9 mouse cellular contexts compared by ENCODE assay signal in genomic region chr9:42908657-42909313, GRCm38 (mm10). TPM values are rescaled to one million over a fixed set of nuclear protein-coding genes. Genes with fewer than 3 reads are reported as not detected.
DNase-seq lines count a peak whose midpoint lies in the region; ATAC-seq and TF ChIP-seq lines count a peak whose summit lies in the region.
"Had no signal": no experiment of that assay in that cellular context is flagged by ENCODE, and none has a peak within 500 bp of the region (broad histone marks: within the 10 kb centered on the region; RNA-seq: fewer than 3 reads in every experiment).

No protein-coding gene starts in this region.

- H3K36me3 ChIP-seq in midbrain, embryonic 11.5 days (ENCODE audit: control insufficient read depth, insufficient read depth, low read length) = no peaks in the 10 kb centered on the region
- H3K36me3 ChIP-seq in midbrain, postnatal 0 days (ENCODE audit: insufficient read depth, low read length) = no peaks in the 10 kb centered on the region
- no peaks in the 10 kb centered on the region for H3K36me3 ChIP-seq in liver, embryonic 14.5 days (replicated peaks; ENCODE audit: control insufficient read depth, insufficient read depth, low read depth)

- H3K4me3 ChIP-seq in midbrain, embryonic 11.5 days (ENCODE audit: low read depth, low read length) = no peak overlapping the region
- H3K4me3 ChIP-seq in midbrain, postnatal 0 days (ENCODE audit: low read depth, low read length) = no peak overlapping the region
- H3K4me3 ChIP-seq in liver, embryonic 14.5 days (ENCODE audit: insufficient read depth in 1 of 2, low read depth in 2 of 2, low read length in 2 of 2) = no peak overlapping the region

- no peak for TF ChIP-seq EP300 in liver, embryonic 14.5 days (IDR thresholded peaks at IDR 0.05; ENCODE audit: low read depth)

- H3K9me3 ChIP-seq in midbrain, embryonic 11.5 days (ENCODE audit: control insufficient read depth, low read length) = no peaks in the 10 kb centered on the region
- H3K9me3 ChIP-seq in midbrain, postnatal 0 days (ENCODE audit: low read length) = no peaks in the 10 kb centered on the region
- no peaks in the 10 kb centered on the region for H3K9me3 ChIP-seq in liver, embryonic 14.5 days (ENCODE audit: control insufficient read depth, low read length)

- no peak overlapping the region for H3K9ac ChIP-seq in midbrain, embryonic 11.5 days (ENCODE audit: low read length)
- H3K9ac ChIP-seq in midbrain, postnatal 0 days (replicated peaks; ENCODE audit: low read length, poor library complexity, severe bottlenecking) = no peak overlapping the region
- H3K9ac ChIP-seq in liver, embryonic 14.5 days (replicated peaks) = no peak overlapping the region

- peak; percentile 70 for DNase-seq in midbrain, embryonic 11.5 days (ENCODE audit: low spot score, missing footprints)
- DNase-seq in midbrain, postnatal 0 days (ENCODE audit: low spot score) = no peak
- peak; percentile 8 for DNase-seq in kidney, adult 18-20 months
- no peak for DNase-seq in liver, embryonic 14.5 days (ENCODE audit: low read depth in 3 of 3, low spot score in 3 of 3)
- DNase-seq in right cerebral cortex, postnatal 14 days = no peak
- DNase-seq in thymus, postnatal 25 days = no peak
- no peak for DNase-seq in gastrocnemius, postnatal 36 days
- no peak for DNase-seq in urinary bladder, postnatal 10 days (ENCODE audit: low spot score)

- H3K27ac ChIP-seq in midbrain, embryonic 11.5 days (ENCODE audit: low read depth, low read length) = no peak overlapping the region
- no peak overlapping the region for H3K27ac ChIP-seq in midbrain, postnatal 0 days (ENCODE audit: low read depth, low read length)
- H3K27ac ChIP-seq in liver, embryonic 14.5 days = no peak overlapping the region

- no peak for TF ChIP-seq CTCF in midbrain, postnatal 0 days (IDR thresholded peaks at IDR 0.05)
- no peak for TF ChIP-seq CTCF in liver, embryonic 14.5 days (IDR thresholded peaks at IDR 0.05; ENCODE audit: low read depth)

- H3K27me3 ChIP-seq in midbrain, embryonic 11.5 days (ENCODE audit: control insufficient read depth, insufficient read depth, low read length) = no peaks in the 10 kb centered on the region
- H3K27me3 ChIP-seq in midbrain, postnatal 0 days (ENCODE audit: insufficient read depth, low read length) = no peaks in the 10 kb centered on the region
- H3K27me3 ChIP-seq in liver, embryonic 14.5 days (ENCODE audit: control insufficient read depth, insufficient read depth, low read length) = no peaks in the 10 kb centered on the region

- H3K4me2 ChIP-seq in midbrain, embryonic 11.5 days = no peak overlapping the region
- no peak overlapping the region for H3K4me2 ChIP-seq in midbrain, postnatal 0 days (ENCODE audit: low read depth, low read length, poor library complexity, severe bottlenecking)
- no peak overlapping the region for H3K4me2 ChIP-seq in liver, embryonic 14.5 days (ENCODE audit: low read depth)

- 55% methylated on average over 8 of the region's 8 CpGs for WGBS in midbrain, embryonic 11.5 days
- 55% methylated on average over 8 of the region's 8 CpGs for WGBS in midbrain, postnatal 0 days
- WGBS in liver, embryonic 14.5 days (ENCODE audit: insufficient replicate concordance) = 15% methylated on average over 8 of the region's 8 CpGs

- H3K4me1 ChIP-seq in midbrain, embryonic 11.5 days (ENCODE audit: control insufficient read depth, insufficient read depth, low read length) = peaks cover 17% of the 10 kb centered on the region
- peaks cover 7% of the 10 kb centered on the region for H3K4me1 ChIP-seq in midbrain, postnatal 0 days (ENCODE audit: insufficient read depth, low read length)
- peaks cover 0 to 15% of the 10 kb centered on the region in 2 experiments; a peak in 2 of 4 replicates for H3K4me1 ChIP-seq in liver, embryonic 14.5 days (replicated peaks; ENCODE audit: control insufficient read depth in 2 of 2, insufficient read depth in 2 of 2, low read length in 1 of 2)

- intact Hi-C loops in gastrocnemius, postnatal 36 days (cut with DNase I) = no loop called here

- no peak for ATAC-seq in midbrain, embryonic 11.5 days (ENCODE audit: low FRiP score)
- ATAC-seq in midbrain, postnatal 0 days (ENCODE audit: low FRiP score) = no peak
- 0 out of 2 replicates have a peak, but pooled peaks have one; percentile 31 for ATAC-seq in liver, embryonic 14.5 days (ENCODE audit: insufficient read depth)
- ATAC-seq: forebrain, embryonic 16.5 days had no signal

RNA-seq across cellular contexts. Expression of gene Grik4, which starts 35.5 kb away (rescaled TPM):
- polyA plus RNA-seq in midbrain, embryonic 11.5 days (2014; fragmentation: Nextera tagmentation; extraction: Ambion mirVana) = 1.2 TPM in 2 replicates
- 14.8 and 17.2 TPM in 2 replicates for total RNA-seq in midbrain, postnatal 0 days (2014; rRNA removed)
- 9.5 and 9.7 TPM in 2 replicates for polyA plus RNA-seq in midbrain, postnatal 0 days (2015; fragmentation: Nextera tagmentation; extraction: Ambion mirVana)
- 0.38 and 0.52 TPM in 2 replicates for polyA plus RNA-seq in liver, embryonic 14.5 days (2012; rRNA removed)
- polyA plus RNA-seq in liver, embryonic 14.5 days (2014; fragmentation: Nextera tagmentation; extraction: Ambion mirVana) = 0.19 and 0.20 TPM in 2 replicates
- under 1 TPM in 1 of 2 experiments, not detected in 1; 0.17 TPM for total RNA-seq in gastrocnemius, postnatal 36 days (2021)

Comparison
In these comparisons a context has a peak if more than half of its experiments do, and no peak if none do; other contexts are left out.
1. DNase-seq: peak in midbrain, embryonic 11.5 days (single experiment) and kidney, adult 18-20 months (single experiment); none in midbrain, postnatal 0 days (single experiment), liver, embryonic 14.5 days (0 of 3), right cerebral cortex, postnatal 14 days (single experiment), thymus, postnatal 25 days (single experiment), gastrocnemius, postnatal 36 days (0 of 2) and urinary bladder, postnatal 10 days (single experiment).